Mouse (Mus musculus) thymus, postnatal 14 days (tissue): ENCODE data around the gene Cacnb4.

ENCODE experiments used
- DNase-seq: peaks from one replicate; pipeline ENCODE4 v3.0.0; 2021

Cacnb4 gene

DNA sequence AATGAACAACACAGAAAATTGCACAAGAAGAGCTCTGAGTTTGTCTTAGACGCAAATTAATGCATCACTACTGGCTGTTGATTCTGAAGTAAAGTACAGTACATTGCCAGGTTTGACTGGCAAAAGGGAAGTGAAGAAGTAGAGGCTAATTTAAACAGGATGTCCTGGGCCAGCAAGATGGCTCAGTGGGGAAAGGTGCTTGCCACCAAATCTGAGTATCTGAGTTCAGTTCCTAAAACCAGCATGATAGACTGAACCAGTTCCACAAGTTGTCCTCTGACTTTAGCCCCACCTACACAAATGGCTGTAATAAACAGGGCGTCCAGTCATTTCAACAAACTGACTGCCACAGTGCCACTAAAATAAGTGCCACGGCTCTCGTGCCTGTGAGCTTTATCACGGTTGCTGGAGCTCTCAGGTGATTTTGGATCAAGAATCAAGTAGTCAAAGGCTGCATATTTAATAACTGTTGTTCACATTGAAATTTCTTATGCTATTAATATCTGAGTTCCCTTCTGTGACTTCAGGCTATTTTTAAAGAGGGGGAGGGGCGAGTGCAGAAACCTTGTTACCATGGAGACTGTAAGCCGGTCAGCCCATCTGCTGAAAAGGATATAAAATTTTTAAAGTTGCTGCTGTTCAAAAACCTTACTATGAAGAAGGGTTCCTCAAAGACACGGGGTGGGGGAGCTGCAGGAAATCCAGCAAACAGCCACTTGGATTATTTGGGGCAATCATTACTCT lies 29.2 kb downstream of the Cacnb4 start:
- DNase-seq, result no peak

DNA sequence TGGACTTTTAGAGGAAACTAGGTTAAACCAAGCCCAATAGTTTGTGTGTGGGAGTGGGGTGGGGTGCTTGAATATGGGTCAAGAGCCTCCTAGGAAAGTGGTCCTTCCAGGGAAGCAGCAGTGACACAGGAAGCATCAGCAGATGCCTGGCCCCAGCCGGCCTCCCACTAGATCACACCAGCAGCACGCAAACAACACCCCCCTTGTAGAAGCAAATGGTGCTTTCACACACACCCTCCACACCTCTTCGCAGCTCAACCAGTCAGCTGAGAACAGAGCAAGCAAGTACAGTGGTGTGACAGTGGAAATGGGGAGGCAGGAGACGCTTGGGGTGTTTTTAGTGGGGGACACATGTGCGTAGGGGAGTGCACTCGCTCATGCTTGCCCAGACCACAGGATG lies 33.0 kb downstream of the Cacnb4 start:
- DNase-seq, result no peak

DNA sequence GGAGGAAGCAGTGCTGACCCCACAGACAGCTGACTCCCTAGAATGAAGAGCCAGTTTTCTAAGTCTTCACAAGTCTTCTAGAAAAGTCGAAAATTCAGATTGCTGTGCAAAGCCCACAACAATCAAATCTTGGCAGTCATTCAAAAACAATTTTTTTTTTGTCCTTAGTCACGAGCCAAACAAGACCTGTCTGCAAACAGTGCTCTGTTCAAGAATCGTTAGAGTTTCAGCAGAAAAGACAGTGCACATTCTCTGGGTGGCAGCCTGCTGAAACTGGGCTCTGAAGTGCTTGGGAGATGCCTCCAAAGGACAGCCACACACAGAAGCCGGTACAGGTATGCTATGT lies 37.1 kb downstream of the Cacnb4 start:
- DNase-seq, result no peak

DNA sequence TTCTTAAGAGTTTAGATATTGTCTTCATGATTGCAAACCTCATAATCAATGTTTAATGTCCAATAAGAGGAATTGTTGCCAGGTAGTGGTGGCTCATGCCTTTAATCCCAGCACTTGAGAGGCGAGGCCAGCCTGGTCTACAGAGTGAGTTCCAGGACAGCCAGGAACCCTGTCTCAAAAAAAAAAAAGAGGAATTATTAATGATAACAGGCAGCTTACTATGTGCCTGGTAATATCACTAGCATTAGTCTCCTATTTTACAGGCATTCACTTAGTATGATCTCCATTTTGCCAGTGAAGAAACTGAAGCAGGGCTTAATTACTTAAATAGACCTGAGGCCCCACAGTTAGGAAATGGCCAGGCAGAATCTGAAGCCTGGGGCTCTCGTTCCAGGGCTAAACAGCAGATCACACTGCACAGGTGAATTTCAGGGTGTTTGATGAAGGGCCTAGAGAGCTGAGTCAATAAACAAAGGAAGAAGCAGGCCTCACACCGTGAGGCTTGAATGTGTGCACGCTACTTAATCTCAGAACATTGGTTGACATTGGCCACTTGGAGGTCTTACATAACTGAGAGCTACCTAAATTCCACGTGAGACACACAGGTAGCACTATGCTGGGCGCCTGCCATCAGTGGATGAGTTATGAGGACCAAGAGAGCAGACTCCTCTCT lies 37.6 kb downstream of the Cacnb4 start:
- DNase-seq, result no peak

DNA sequence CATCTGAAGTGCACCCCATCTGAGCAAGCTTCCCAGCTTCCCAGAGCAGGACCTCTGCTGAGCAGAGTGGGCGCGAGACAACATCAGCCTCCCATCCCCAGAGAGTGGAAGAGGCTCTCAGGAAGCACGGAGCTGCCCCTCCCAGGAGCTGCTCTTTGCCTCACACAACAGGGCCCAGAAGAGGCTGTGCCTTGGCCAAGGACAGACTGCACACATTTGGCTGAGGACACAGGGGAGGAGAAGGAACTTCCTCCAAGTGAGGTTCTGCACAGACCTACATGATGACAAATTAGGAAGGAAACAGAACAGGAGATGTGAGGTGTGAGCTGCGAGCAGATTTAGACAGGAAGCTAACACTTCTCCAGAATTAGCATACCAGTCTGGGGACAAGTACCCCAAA lies 38.4 kb downstream of the Cacnb4 start:
- DNase-seq, result no peak

DNA sequence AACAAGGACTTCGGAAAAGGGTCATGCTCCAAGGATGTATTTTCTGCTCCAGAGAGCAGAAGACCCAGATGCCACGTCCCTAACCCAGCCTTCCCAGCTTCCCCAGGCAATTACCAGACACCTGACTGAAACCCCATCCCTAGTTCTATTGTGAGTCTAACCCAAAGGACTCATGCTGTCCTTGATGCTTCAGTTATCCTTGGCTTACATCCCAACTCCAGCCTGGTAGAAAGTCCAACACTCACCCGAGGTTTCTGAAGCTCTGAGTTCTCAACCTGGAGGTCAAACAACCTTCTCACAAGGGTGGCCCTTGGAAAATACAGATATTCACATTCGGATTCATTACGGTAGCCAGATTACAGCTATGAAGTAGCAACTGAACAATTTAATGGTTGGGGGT lies 40.6 kb downstream of the Cacnb4 start:
- no peak for DNase-seq

DNA sequence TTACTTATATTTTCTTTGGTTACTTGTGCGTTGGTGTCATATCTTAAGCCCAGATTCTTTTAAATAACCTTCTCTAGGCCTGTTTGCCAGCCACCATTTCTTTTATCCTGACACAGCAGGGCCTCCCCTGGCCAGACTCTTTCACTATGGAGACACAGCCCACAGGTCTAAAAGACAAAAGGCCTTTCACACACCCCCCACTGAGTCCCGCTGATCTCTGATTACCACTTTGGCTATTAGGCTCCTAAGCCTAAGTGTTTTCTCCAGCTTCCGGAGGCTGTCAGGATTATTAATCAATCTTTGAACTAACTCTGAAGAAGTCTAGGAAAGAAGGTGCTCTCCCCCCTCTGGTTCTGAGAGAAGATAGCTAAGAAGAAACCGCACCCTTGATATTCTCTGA lies 41.3 kb downstream of the Cacnb4 start:
- no peak for DNase-seq

DNA sequence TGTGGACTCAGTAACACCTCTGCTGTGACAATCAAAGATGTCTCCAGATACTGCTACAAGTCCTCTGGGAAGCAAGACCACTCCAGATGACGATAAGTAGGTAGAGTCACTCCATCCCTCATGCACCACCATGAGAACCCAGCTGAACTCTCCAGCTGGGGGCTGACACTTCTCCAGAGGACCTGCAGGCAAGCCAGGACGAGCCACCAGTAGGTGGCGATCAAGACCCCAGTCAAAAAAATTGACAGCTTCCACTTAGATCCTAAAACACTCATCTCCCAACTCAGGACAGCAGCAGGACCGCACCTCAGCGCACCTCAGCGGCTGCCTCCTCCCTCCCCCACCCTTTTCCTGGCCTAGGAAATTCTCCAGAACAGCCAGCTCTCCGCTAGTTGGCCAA lies 43.8 kb downstream of the Cacnb4 start:
- peak; percentile 57 for DNase-seq

DNA sequence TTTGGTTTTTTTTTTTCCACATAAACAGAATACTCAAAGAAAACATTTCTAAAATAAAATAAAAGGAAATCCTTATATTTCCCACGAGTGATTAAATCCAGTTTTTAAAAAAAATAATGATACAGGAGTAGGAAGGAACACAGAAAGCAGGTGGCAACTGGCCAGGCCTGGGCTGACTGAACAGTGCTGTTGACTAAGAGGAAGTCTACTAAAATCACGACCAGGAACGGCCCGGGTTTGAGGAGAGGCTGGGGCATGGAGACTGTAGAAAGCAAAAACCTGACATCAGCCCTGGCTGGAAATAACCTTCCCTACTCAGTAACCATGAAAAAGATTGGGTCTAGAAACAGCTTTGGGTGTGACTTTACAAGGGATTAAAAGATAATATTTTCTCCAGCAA lies 48.4 kb downstream of the Cacnb4 start:
- DNase-seq, result no peak

DNA sequence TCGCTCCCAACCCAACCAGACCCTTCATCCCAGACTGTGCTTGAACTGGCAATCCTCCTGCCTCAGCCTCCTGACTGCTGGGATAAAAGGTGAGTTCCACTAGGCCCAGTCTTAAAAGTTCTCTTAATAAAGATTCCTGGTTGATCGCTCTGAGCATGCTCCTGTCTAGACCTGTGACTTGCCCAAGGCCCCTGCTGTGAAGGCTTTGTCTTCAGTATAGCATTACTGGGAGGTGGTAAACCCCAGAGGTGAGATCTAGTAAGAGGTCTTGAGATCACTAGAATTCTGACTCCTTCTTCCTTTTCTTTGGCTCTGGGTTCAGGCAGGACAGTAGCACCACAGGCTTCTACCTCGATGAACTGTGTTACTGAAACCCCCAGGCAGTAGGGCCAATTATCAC lies 50.4 kb downstream of the Cacnb4 start:
- no peak for DNase-seq

DNA sequence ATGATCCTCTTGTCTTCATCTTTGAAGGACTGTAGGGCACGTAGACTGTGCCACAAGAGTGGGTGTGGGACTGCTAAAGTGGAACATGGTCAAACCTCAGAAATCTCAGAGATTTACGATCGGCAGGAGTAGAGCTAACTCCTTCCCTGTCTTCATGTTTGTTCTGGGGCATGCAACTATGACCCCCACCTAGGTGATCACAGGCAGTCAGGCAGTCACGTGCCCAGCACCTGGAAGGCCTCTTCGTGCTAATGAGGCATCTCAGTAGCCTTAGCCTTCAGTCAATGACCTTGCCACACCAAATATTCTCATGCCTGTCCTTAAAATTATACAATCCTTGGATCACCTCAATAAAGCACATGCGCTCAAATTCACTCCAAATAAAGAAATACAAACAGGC lies 50.9 kb downstream of the Cacnb4 start:
- DNase-seq, result no peak

DNA sequence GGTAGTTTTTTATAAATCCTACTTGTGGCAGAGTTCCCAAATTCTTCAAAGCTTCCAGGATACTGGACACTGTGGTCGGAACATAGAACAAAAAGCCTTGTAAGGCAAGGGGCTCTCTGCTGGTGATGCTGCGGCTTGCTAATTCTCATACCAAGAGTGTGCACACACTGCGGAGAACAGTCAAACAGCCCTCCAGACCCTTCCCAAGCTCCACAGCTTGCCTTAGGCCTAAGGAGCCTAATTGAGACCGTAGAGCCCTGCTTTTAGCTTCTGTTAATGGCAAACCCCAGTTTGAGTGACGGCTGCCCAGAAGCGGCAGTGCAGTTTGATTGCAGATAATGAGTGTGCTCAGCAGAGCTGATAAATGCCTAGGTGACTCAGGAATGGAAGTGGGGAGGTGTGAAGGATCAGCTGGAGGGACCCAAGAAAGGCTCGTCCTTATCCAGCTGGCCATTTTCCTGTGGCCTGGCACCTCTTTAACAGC lies 52.7 kb downstream of the Cacnb4 start:
- DNase-seq, result no peak

DNA sequence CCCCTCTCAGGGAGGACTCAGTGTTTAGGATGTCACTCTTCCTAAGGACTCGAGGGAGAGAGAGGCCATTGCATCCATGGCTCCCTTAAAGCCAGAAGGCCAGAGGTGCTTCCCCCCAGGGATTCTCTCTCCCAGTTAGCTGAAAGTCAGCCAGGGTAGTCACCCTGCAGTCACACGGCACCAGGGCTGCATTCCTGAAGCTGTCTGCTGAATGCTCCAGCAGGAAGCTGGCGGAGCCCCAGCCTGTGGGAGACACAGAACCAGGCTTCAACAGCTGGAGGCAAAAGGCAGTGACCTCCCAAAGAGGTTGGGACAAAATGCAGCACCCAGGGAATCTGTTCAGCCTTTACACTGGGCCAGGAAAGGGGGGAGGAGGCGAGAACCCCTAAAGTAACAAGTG lies 53.2 kb downstream of the Cacnb4 start:
- no peak for DNase-seq

DNA sequence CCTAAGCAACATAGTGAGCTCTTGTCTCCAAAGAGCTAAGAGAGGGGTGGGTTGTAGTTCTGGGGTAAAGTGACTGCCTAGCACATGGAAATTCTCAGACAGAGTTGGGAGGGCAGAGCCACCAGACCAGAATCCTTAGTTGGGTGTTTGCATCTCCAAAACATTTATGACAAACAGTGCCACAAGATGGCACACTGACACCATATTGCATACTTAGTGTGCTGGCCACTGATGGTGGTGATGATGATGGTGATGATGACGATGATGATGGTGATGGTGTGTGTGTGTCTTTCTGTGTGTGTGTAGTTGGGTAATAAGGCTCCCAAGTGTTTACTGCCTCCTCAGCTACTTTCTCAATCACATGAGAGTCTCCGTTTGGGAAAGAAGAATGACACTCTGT lies 54.0 kb downstream of the Cacnb4 start:
- no peak for DNase-seq

DNA sequence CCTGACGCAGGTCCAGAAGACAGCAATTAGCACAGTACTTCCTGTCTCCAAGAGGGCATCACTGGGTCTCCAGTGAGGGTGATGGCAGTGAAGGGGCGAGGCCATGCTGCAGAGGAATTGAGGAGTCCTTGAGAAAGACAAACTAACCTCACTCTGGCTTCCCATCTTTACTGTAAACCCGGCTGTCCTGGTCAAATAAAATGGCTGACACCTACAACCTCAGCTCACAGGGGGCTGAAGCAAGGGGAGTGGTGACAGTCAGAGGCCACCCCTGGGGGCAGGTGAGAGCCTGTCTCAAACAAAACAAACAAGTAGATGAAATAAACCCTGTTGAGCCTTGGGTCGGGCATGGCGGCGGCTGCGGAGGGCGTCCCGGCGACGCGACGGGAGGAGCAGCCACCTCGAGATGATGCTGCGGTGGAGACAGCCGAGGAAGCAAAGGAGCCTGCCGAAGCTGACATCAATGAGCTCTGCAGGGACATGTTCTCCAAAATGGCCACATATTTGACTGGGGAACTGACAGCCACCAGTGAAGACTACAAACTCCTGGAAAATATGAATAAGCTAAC lies 57.1 kb downstream of the Cacnb4 start:
- no peak for DNase-seq

DNA sequence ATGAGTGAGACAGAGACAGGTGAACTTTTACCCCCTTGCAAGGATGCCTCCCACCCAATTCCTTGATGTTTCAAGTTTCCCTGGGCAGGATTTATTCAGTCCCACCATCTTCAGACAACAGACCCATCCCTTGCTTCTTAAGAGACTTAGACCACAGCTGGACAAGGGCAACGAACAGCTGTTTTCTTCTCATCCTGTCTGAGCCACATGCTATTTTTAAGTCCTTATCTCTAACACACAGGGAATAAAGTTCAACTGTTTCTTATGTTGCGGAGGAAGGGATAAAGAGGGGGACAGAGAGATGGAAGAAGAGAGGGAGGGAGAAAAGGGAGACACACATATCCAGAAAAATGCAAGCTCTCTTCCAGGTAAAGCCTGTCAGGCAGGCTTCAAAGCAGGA lies 57.8 kb downstream of the Cacnb4 start:
- DNase-seq, result no peak

DNA sequence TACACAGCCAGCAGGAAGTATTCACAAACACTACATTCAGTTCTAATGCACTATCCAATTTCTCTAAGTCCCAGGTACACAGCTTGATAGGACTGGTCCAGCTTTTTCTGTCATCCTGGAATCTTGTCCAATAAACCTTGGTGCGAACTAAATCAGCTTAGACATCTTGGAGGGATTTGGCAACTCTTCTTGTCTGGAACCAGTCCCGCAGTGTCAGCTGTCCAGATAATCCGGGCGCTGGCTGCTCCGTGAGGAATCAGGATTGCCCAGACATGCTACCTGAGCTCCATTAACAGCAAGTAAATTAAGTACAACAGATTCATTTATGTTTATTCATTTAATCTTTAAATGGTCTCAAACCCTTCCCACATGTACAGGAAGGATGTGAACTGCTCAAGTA lies 61.2 kb downstream of the Cacnb4 start:
- DNase-seq, result no peak

DNA sequence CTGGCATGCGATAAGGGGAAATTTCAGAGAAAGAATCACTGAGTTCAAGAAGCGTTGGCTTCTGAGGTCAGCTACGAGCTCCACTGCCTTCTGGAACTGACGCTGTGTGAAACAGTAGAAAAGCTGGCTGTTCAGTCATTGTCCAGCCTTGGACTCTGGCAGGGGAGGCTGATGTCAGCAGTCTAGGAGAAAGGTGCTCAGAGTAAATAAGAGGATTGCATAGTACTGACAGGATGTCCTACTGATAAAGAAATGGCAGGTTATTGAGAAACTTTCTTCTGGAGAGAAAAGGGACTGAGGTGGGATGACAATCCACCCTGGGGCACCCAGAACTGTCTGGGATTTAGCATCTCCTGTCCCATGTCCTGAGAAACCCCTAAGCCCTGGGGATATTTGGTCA lies 62.7 kb downstream of the Cacnb4 start:
- DNase-seq, result no peak

DNA sequence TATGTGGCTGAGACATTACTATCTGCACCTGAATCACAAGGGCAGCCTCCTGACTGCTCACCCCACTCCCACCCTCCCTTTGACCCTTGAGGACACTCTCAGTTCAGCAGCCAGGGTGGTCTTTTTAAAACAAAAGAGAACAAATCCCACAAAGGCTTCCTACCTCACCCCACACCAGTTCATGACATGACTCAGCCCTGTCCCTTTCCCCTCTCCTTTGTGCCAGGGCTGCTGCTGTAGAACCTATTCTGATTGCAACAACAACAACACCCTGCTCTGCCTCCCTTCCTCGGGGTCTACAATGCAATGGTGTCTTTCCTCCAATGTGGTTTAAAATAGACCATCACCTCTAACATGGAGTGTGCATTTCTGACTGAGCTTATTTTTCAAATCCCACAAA lies 67.1 kb downstream of the Cacnb4 start:
- DNase-seq, result no peak

DNA sequence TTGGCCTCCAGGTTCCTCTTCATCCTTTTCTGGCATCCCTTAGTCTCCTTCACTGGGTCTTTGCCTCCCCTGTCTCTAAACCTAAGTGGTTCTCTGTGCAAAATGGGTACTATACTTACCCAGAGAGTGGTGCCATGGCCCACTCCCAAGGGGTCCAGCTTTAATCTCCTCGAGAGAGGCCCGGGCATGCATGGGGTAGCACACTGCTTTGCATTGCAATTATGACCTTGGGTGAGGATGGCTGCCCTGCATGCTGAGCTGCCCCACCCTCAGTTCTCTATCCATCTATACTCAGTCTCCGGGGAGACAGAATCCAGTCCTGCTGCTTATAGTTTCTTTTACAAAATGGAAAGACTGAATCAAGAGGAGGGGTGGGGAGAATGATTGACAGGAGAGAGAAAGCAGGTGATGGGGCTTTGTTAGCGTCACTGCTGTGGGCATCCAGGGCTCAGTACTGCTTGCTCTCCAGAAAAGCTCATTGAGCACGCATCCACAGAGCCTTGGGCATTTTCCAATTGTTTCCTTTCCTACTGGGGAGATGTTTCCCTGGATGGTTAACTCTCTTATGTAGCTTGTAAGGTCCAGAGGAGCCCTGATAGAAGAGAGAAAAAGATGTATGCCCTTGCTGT lies 68.7 kb downstream of the Cacnb4 start:
- no peak for DNase-seq

DNA sequence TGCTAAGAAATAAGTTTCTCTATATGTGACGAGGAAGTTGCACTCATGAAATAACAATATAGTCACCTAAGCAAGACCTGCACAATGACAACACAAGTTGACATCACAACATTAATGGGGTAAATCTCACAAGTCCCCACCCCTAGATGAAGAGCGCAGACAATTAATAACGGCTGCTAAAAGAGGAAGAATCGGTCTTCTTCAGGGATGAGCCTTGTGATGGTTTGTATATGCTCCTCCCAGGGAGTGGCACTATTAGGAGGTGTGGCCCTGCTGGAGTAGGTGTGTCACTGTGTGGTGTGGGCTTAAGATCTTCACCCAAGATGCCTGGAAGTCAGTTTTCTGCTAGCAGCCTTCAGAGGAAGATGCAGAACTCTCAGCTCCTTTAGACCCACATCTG lies 70.3 kb downstream of the Cacnb4 start:
- DNase-seq, result no peak

DNA sequence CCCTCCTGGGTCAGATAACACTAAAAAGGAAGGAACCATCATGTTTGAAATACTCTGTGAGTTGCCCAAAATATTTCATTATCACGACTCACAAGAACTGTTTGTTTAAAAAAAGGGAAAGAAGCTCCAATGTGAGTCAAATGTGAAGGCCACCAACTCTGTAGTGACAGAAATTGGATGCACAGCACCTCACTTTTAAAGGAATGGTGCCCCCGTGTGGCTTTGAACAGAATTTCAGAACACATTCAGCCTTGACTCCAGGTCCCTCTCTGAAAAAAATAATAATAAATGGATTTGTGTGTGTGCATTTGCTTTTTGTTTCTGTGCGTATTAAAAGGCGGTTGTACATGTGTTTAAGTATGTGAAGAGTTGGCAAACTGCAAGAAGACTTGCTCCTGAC lies 71.3 kb downstream of the Cacnb4 start:
- DNase-seq, result peak; percentile 50

DNA sequence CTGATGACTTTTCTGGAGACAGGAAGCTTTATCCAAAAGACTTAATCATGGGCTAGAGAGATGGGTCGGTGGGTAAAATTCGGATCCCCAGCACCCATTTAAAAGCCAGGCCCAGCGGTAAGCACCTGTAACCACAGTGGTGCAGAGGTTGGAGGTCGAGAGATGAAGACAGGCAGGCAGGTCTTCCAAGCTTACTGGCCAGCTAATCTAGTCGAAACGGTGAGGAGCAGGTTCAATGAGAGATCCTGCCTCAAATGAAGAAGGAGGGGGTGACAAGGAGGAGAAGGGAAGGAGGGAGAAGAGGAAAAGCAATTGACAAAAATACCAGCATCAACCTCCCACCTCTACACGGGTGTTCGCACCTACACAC lies 72.0 kb downstream of the Cacnb4 start:
- no peak for DNase-seq
